Mouse (Mus musculus) forebrain, embryonic 13.5 days (tissue): ENCODE data around the gene Brap. TPM values are rescaled to one million over a fixed set of nuclear protein-coding genes. Genes with fewer than 3 reads are reported as not detected.
A peak's percentile ranks its signal among the peaks of the same experiment; 100 is the strongest.
"Not testable (repeated sequence)": the region's sequence is repeated elsewhere in the genome, so short reads cannot be mapped to it uniquely, and the experiment has no call there.

ENCODE experiments used
- ATAC-seq: fragments of 200-750 bp; cut with Nextera tagmentation; 2 replicates; pipeline ENCODE4 v1.8.0; 2017
- H3K27ac ChIP-seq: fragments of 300-500 bp; sonication (generic); 2 replicates; pipeline ENCODE4 v1.5.1; 2015; ENCODE audit warnings: inconsistent platforms, mild to moderate bottlenecking, moderate library complexity
- H3K27me3 ChIP-seq: fragments of 300-500 bp; sonication (generic); 2 replicates; pipeline ENCODE4 v1.6.1; 2015; ENCODE audit warnings: mild to moderate bottlenecking, inconsistent platforms
- H3K36me3 ChIP-seq: fragments of 300-500 bp; sonication (generic); 2 replicates; pipeline ENCODE4 v1.6.1; 2015; ENCODE audit warnings: mild to moderate bottlenecking, inconsistent platforms; ENCODE audit not compliant: poor library complexity, severe bottlenecking
- H3K4me1 ChIP-seq: fragments of 300-500 bp; sonication (generic); 2 replicates; pipeline ENCODE4 v1.6.1; 2015; ENCODE audit warnings: inconsistent platforms
- H3K4me2 ChIP-seq: fragments of 300-500 bp; sonication (generic); 2 replicates; pipeline ENCODE4 v1.6.1; 2015; ENCODE audit warnings: inconsistent platforms, mild to moderate bottlenecking, moderate library complexity
- H3K4me3 ChIP-seq: fragments of 300-500 bp; sonication (generic); 2 replicates; pipeline ENCODE4 v1.5.1; 2015; ENCODE audit warnings: mild to moderate bottlenecking, inconsistent platforms
- H3K9ac ChIP-seq: fragments of 300-500 bp; sonication (generic); 2 replicates; pipeline ENCODE4 v1.6.1; 2015; ENCODE audit warnings: mild to moderate bottlenecking, inconsistent platforms
- H3K9me3 ChIP-seq: fragments of 300-500 bp; sonication (generic); replicated peaks from 2 replicates; pipeline ENCODE4 v1.6.1; 2016; ENCODE audit warnings: inconsistent platforms
- WGBS: fragments of 180-500 bp; shearing (Covaris S2); methylation state at CpG from one replicate; pipeline ENCODE4 v1.1.7; 2015; 5-methylcytosine and 5-hydroxymethylcytosine counted together
- polyA plus RNA-seq: library from polyadenylated mRNA; unstranded; fragments of >200 nt; fragmentation: Nextera tagmentation; extraction: Ambion mirVana; gene quantifications from 2 replicates; pipeline ENCODE4 v1.2.1, GENCODE M21; 2015

Brap gene
- polyA plus RNA-seq, result 40.9 and 42.7 TPM in 2 replicates

- Histone ChIP-seq H3K4me2 (peak within 1 kb of the TSS; percentile 89), H3K9me3 (no peaks in the 10 kb centered on the region), H3K4me3 (peak within 1 kb of the TSS; percentile 97), H3K36me3 (peaks cover 26% of the 10 kb centered on the region), H3K4me1 (peaks cover 25% of the 10 kb centered on the region), H3K27me3 (no peaks in the 10 kb centered on the region), H3K9ac (peak within 1 kb of the TSS; percentile 96), H3K27ac (peak within 1 kb of the TSS; percentile 61)
- ATAC-seq, result peak; percentile 92
- WGBS, result 1% methylated on average over 85 of the region's 85 CpGs
These were observed at the start of gene Brap, which contains the start of gene Acad10 for GRCm38 (mm10) chr5:121660059-121660896. TSS of gene Brap (plus strand) at chr5:121660563. TSS of gene Acad10 (minus strand) at chr5:121660514.

GRCm38 (mm10) chr5:121612036-121612435 is 48.3 kb upstream of the Brap start:
- WGBS, result 87% methylated on average over 6 of the region's 6 CpGs

GRCm38 (mm10) chr5:121614921-121615320 is 45.4 kb upstream of the Brap start:
- H3K27ac ChIP-seq, H3K27me3 ChIP-seq, H3K4me2 ChIP-seq, ATAC-seq, H3K9ac ChIP-seq, H3K9me3 ChIP-seq, H3K36me3 ChIP-seq, H3K4me3 ChIP-seq: not testable (repeated sequence)
- H3K4me1 ChIP-seq, result peaks cover 11% of the 10 kb centered on the region
- 90% methylated on average over 3 of the region's 3 CpGs for WGBS

More at GRCm38 (mm10) chr5:121612036-121612435, 48.3 kb upstream of the Brap start:
- Histone ChIP-seq H3K36me3 (no peaks in the 10 kb centered on the region), H3K9ac (no peak overlapping the region), H3K27me3 (no peaks in the 10 kb centered on the region), H3K4me2 (no peak overlapping the region), H3K4me1 (no peaks in the 10 kb centered on the region), H3K27ac (no peak overlapping the region), H3K4me3 (no peak overlapping the region), H3K9me3 (no peaks in the 10 kb centered on the region)
- no peak for ATAC-seq

- no peaks in the 10 kb centered on the region for H3K27me3 ChIP-seq
- ATAC-seq, result peak; percentile 85
- H3K4me3 ChIP-seq, result peak within 1 kb of the TSS; percentile 67
- H3K4me2 ChIP-seq, result peak within 1 kb of the TSS; percentile 89
- peaks cover 13% of the 10 kb centered on the region for H3K4me1 ChIP-seq
- H3K9ac ChIP-seq, result peak within 1 kb of the TSS; percentile 84
- 1% methylated on average over 34 of the region's 58 CpGs for WGBS
- H3K36me3 ChIP-seq, result no peaks in the 10 kb centered on the region
- no peaks in the 10 kb centered on the region for H3K9me3 ChIP-seq
- H3K27ac ChIP-seq, result peak within 1 kb of the TSS; percentile 61
These were observed 41.5 kb upstream of the Brap start, which contains the start of gene Acad12 for GRCm38 (mm10) chr5:121618592-121619513. TSS of gene Acad12 (minus strand) at chr5:121618938.

- Histone ChIP-seq H3K27me3 (no peaks in the 10 kb centered on the region), H3K9me3 (no peaks in the 10 kb centered on the region), H3K4me1 (peaks cover 13% of the 10 kb centered on the region), H3K4me2 (no peak overlapping the region), H3K4me3 (no peak overlapping the region), H3K36me3 (no peaks in the 10 kb centered on the region), H3K9ac (no peak overlapping the region), H3K27ac (no peak overlapping the region)
- 95% methylated on average over 5 of the region's 5 CpGs for WGBS
- no peak for ATAC-seq
These were observed 39.3 kb upstream of the Brap start for GRCm38 (mm10) chr5:121621102-121621501.

- ATAC-seq, result no peak
- H3K4me2 ChIP-seq, result no peak overlapping the region
- H3K27ac ChIP-seq, result no peak overlapping the region
- no peaks in the 10 kb centered on the region for H3K27me3 ChIP-seq
- no peaks in the 10 kb centered on the region for H3K36me3 ChIP-seq
- 91% methylated on average over 3 of the region's 3 CpGs for WGBS
- H3K4me1 ChIP-seq, result peaks cover 10% of the 10 kb centered on the region
- no peaks in the 10 kb centered on the region for H3K9me3 ChIP-seq
- H3K9ac ChIP-seq, result no peak overlapping the region
- no peak overlapping the region for H3K4me3 ChIP-seq
These were observed 37.1 kb upstream of the Brap start for GRCm38 (mm10) chr5:121623241-121623640.

GRCm38 (mm10) chr5:121627871-121628270 is 32.5 kb upstream of the Brap start:
- H3K36me3 ChIP-seq, result no peaks in the 10 kb centered on the region
- no peak for ATAC-seq
- no peak overlapping the region for H3K4me3 ChIP-seq
- WGBS, result 0% methylated on average over 1 of the region's 1 CpGs
- H3K9me3 ChIP-seq, result no peaks in the 10 kb centered on the region
- no peak overlapping the region for H3K4me2 ChIP-seq
- no peak overlapping the region for H3K9ac ChIP-seq
- H3K4me1 ChIP-seq, result no peaks in the 10 kb centered on the region
- H3K27ac ChIP-seq, result no peak overlapping the region
- H3K27me3 ChIP-seq, result no peaks in the 10 kb centered on the region

GRCm38 (mm10) chr5:121631106-121631647 is 29.2 kb upstream of the Brap start:
- not testable (repeated sequence) for H3K4me2 ChIP-seq, H3K36me3 ChIP-seq, H3K27me3 ChIP-seq, H3K4me1 ChIP-seq, H3K9me3 ChIP-seq, H3K4me3 ChIP-seq, ATAC-seq, H3K9ac ChIP-seq, H3K27ac ChIP-seq
- 72% methylated on average over 9 of the region's 9 CpGs for WGBS

GRCm38 (mm10) chr5:121632804-121633203 is 27.6 kb upstream of the Brap start:
- ATAC-seq, result no peak
- Histone ChIP-seq H3K9ac (no peak overlapping the region), H3K27ac (no peak overlapping the region), H3K27me3 (no peaks in the 10 kb centered on the region), H3K4me1 (no peaks in the 10 kb centered on the region), H3K36me3 (no peaks in the 10 kb centered on the region), H3K9me3 (no peaks in the 10 kb centered on the region), H3K4me2 (no peak overlapping the region), H3K4me3 (no peak overlapping the region)
- WGBS, result 46% methylated on average over 3 of the region's 3 CpGs

GRCm38 (mm10) chr5:121634668-121635067 is 25.7 kb upstream of the Brap start:
- Histone ChIP-seq H3K9ac (no peak overlapping the region), H3K36me3 (no peaks in the 10 kb centered on the region), H3K4me3 (no peak overlapping the region), H3K27ac (no peak overlapping the region), H3K9me3 (no peaks in the 10 kb centered on the region), H3K4me2 (no peak overlapping the region), H3K4me1 (no peaks in the 10 kb centered on the region), H3K27me3 (no peaks in the 10 kb centered on the region)
- WGBS, result 90% methylated on average over 5 of the region's 5 CpGs
- ATAC-seq, result no peak

GRCm38 (mm10) chr5:121637296-121637695 is 23.1 kb upstream of the Brap start:
- no peak overlapping the region for H3K27ac ChIP-seq
- H3K4me1 ChIP-seq, result no peaks in the 10 kb centered on the region
- H3K9me3 ChIP-seq, result no peaks in the 10 kb centered on the region
- no peak overlapping the region for H3K4me2 ChIP-seq
- 90% methylated on average over 6 of the region's 6 CpGs for WGBS
- H3K36me3 ChIP-seq, result no peaks in the 10 kb centered on the region
- no peak overlapping the region for H3K4me3 ChIP-seq
- H3K27me3 ChIP-seq, result no peaks in the 10 kb centered on the region
- ATAC-seq, result no peak
- no peak overlapping the region for H3K9ac ChIP-seq

- Histone ChIP-seq H3K27me3 (no peaks in the 10 kb centered on the region), H3K4me3 (no peak overlapping the region), H3K9ac (no peak overlapping the region), H3K4me1 (no peaks in the 10 kb centered on the region), H3K9me3 (no peaks in the 10 kb centered on the region), H3K27ac (no peak overlapping the region), H3K4me2 (no peak overlapping the region), H3K36me3 (no peaks in the 10 kb centered on the region)
- no peak for ATAC-seq
- WGBS, result 92% methylated on average over 9 of the region's 9 CpGs
These were observed 20.8 kb upstream of the Brap start for GRCm38 (mm10) chr5:121639601-121640000.
